ENCODE assay signal across 8 mouse cellular contexts in the genomic region with DNA sequence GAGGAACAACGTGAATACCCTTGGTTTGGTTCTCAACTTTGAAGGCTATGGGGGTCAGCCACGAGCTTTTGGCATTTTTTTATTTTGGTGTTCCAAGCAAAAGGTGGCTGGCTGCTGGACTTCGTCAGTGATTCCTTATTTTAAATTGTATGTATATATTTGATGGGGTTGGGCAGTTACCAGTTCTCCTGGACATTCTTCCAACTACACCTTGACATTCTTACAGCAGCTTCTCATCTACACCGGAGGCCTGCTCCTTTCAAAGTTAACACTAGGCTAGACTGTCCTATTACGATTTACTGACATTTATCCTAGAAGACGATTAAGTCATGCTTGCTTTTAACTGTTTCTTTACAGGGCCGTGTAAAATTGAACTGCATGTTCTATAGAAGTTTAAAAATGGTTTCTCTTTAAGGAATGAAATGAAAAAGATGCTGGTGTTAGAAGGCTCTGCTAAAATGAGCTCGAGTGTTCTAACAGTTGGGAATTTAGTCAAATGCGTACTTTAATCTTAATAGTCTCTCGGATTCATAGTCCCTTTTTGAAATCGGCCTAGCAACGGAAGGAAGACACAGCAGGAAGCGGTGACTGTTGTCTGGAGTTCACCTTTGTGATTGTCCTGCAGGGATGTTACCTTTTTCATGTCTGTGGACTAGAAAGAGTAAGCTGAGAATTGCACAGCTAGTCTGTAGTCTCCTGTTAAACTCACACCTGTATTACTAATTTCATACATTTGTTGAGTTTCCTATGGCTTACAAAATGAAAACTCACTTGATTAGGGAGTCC. TPM values are rescaled to one million over a fixed set of nuclear protein-coding genes. Genes with fewer than 3 reads are reported as not detected.
DNase-seq lines count a peak whose midpoint lies in the region; ATAC-seq and TF ChIP-seq lines count a peak whose summit lies in the region.

No protein-coding gene starts in this region.

- peak overlapping the region; percentile 1; the same call in 1 of the 2 replicates for H3K27ac ChIP-seq in heart, embryonic 13.5 days (replicated peaks)
- H3K27ac ChIP-seq in hindbrain, embryonic 10.5 days, result peak overlapping the region; percentile 91; the same call in 1 of the 2 replicates
- peak overlapping the region; percentile 95 for H3K27ac ChIP-seq in midbrain, embryonic 10.5 days (replicated peaks)

- peak overlapping the region; percentile 98 for H3K9ac ChIP-seq in heart, embryonic 13.5 days

- H3K4me1 ChIP-seq in heart, embryonic 13.5 days, result peaks cover 30% of the 10 kb centered on the region
- peaks cover 25% of the 10 kb centered on the region for H3K4me1 ChIP-seq in G1E (ENCODE audit: insufficient read depth, low read depth, low read length)
- H3K4me1 ChIP-seq in hindbrain, embryonic 10.5 days (replicated peaks), result peaks cover 24% of the 10 kb centered on the region
- H3K4me1 ChIP-seq in midbrain, embryonic 10.5 days, result peaks cover 26% of the 10 kb centered on the region

- no peaks in the 10 kb centered on the region for H3K27me3 ChIP-seq in heart, embryonic 13.5 days (replicated peaks)
- no peaks in the 10 kb centered on the region for H3K27me3 ChIP-seq in G1E (ENCODE audit: insufficient read depth, low read length)
- no peaks in the 10 kb centered on the region for H3K27me3 ChIP-seq in hindbrain, embryonic 10.5 days (ENCODE audit: insufficient read depth, poor library complexity, severe bottlenecking)
- peaks cover 5% of the 10 kb centered on the region; the same call in 1 of the 2 replicates for H3K27me3 ChIP-seq in midbrain, embryonic 10.5 days (ENCODE audit: low read depth, poor library complexity, severe bottlenecking)

- peak overlapping the region; percentile 88 for H3K4me2 ChIP-seq in heart, embryonic 13.5 days

- no peak for TF ChIP-seq CTCF in G1E (IDR thresholded peaks at IDR 0.05; ENCODE audit: low read depth, low read length)

- H3K36me3 ChIP-seq in heart, embryonic 13.5 days, result no peaks in the 10 kb centered on the region
- H3K36me3 ChIP-seq in G1E (replicated peaks), result peaks cover 5% of the 10 kb centered on the region
- H3K36me3 ChIP-seq in hindbrain, embryonic 10.5 days, result no peaks in the 10 kb centered on the region
- no peaks in the 10 kb centered on the region for H3K36me3 ChIP-seq in midbrain, embryonic 10.5 days

- intact Hi-C loops in heart, postnatal 36 days (cut with DNase I), result loop anchor here (2.0 to 5.0 kb wide), 3 partner anchors 140 to 284 kb away; partner anchors contain the start of gene Rhoq

- 52% methylated on average over 13 of the region's 13 CpGs for WGBS in heart, embryonic 13.5 days
- 52% methylated on average over 13 of the region's 13 CpGs for WGBS in hindbrain, embryonic 10.5 days
- WGBS in midbrain, embryonic 10.5 days, result 50% methylated on average over 13 of the region's 13 CpGs

- H3K4me3 ChIP-seq in heart, embryonic 13.5 days, result peak overlapping the region; percentile 82
- H3K4me3 ChIP-seq in G1E (ENCODE audit: low read depth, low read length), result peak overlapping the region; percentile 89; the same call in 1 of the 2 replicates
- H3K4me3 ChIP-seq in hindbrain, embryonic 10.5 days, result peak overlapping the region; percentile 92
- peak overlapping the region; percentile 96 for H3K4me3 ChIP-seq in midbrain, embryonic 10.5 days

- ATAC-seq in heart, embryonic 13.5 days (ENCODE audit: extremely low read depth, insufficient number of reproducible peaks, low FRiP score, low TSS enrichment), result no peak
- no peak for ATAC-seq in G1E (ENCODE audit: extremely low read depth, insufficient number of reproducible peaks, low FRiP score, poor library complexity, severe bottlenecking)
- ATAC-seq in granulocyte monocyte progenitor cell, adult 5-6 weeks (replicated peaks; ENCODE audit: poor library complexity, severe bottlenecking), result no peak

- no peaks in the 10 kb centered on the region for H3K9me3 ChIP-seq in heart, embryonic 13.5 days
- peaks cover under 1% of the 10 kb centered on the region; the same call in 1 of the 2 replicates for H3K9me3 ChIP-seq in G1E (replicated peaks)
- no peaks in the 10 kb centered on the region for H3K9me3 ChIP-seq in hindbrain, embryonic 10.5 days
- H3K9me3 ChIP-seq in midbrain, embryonic 10.5 days (replicated peaks), result no peaks in the 10 kb centered on the region

- DNase-seq in heart, postnatal 36 days, result no peak
- no peak for DNase-seq in G1E (ENCODE audit: low spot score)
- DNase-seq in hindbrain, embryonic 10.5 days (ENCODE audit: low spot score), result no peak
- DNase-seq in midbrain, embryonic 10.5 days (ENCODE audit: low spot score), result no peak
- no peak for DNase-seq in cerebellum, adult 18-20 months
- no peak for DNase-seq in gastrocnemius, postnatal 25 days

RNA-seq across cellular contexts. Expression of gene Socs5, which starts 1.2 kb away (rescaled TPM):
- 9.2 TPM in 2 replicates for polyA plus RNA-seq in heart, embryonic 13.5 days (2015; fragmentation: Nextera tagmentation; extraction: Ambion mirVana)
- 10 to 100 TPM; 25.6 to 29.4 TPM for total RNA-seq in heart, postnatal 36 days (2021)
- total RNA-seq in G1E (2014; fragmentation: Nextera tagmentation), result 13.7 and 14.2 TPM in 2 replicates
- total RNA-seq in G1E (2017), result 7.0 and 7.9 TPM in 2 replicates
- polyA plus RNA-seq in G1E (2012), result 11.1 and 12.4 TPM in 2 replicates
- polyA plus RNA-seq in hindbrain, embryonic 10.5 days (2016; fragmentation: Nextera tagmentation; extraction: Ambion mirVana), result 7.5 and 8.8 TPM in 2 replicates
- 8.5 and 8.9 TPM in 2 replicates for polyA plus RNA-seq in midbrain, embryonic 10.5 days (2016; fragmentation: Nextera tagmentation; extraction: Ambion mirVana)
- 6.0 and 6.3 TPM in 2 replicates for total RNA-seq in granulocyte monocyte progenitor cell, adult 5-6 weeks (2014; fragmentation: Nextera tagmentation)
- total RNA-seq in granulocyte monocyte progenitor cell, adult 5-6 weeks (2017), result 3.0 and 3.3 TPM in 2 replicates
- total RNA-seq in gastrocnemius, postnatal 25 days (2021), result 10 to 100 TPM in 1 of 2 experiments, 1 to 10 TPM in 1; 9.1 to 11.5 TPM

Comparison
In these comparisons a context has a peak if more than half of its experiments do, and no peak if none do; other contexts are left out.
1. H3K27ac ChIP-seq: peak in every context shown above with its lines; median percentile 95 in midbrain, embryonic 10.5 days; 91 in hindbrain, embryonic 10.5 days; 1 in heart, embryonic 13.5 days.